Mouse (Mus musculus): ENCODE measurements around the gene Pde4a.

DNA sequence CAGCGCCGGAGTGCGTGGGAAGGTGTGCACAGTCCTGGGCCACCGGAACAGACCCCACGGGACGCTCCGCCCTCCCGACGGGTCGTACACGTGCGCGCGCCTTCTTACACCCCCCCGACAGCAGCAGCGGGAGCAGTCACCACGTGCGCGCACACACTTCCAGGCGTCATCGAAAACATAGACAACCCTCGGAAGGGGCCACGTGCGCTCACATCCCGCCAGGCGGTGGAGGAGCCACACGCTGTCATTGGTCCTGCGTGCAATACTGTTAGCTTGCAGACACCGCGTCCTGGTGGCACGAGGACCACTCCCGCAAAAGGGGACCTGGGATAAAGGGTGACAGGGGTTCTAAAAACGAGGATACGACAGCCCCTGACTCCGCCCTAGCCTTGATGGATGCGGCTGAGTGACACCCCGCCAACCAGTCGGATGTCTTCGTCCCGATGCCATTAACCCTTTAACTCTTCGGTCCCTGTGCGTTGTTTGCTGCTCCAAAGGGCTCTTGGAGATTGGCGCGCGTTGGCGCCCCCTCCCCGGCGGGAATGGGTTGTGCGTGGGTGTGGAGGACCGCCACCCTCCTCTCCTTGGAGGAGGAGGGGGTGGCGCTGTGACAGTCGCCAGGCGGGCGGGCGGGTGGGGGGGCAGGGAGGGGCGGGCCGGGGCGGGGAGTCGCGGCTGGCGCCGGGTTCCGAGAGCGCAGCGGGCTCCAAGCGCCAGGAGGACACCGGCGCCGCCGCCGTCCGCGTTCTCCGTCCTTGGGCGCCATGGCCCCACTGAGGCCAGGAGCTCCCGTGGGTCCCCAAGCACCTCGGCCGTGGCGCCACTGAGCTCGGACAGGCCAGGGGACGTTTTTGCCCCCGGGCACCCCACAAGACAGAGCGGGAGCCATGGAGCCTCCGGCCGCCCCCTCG lies at the start of gene Pde4a:
- TF ChIP-seq MAFK (IDR thresholded peaks at IDR 0.05; ENCODE audit: insufficient read depth, low read depth, low read length) (no peak), CHD2 (IDR thresholded peaks at IDR 0.05; ENCODE audit: low read depth, low read length) (no peak; the same call in 1 of the 2 replicates), ZNF384 (IDR thresholded peaks at IDR 0.05; ENCODE audit: low read depth, low read length) (no peak), ZC3H11A (IDR thresholded peaks at IDR 0.05; ENCODE audit: borderline replicate concordance, low read depth, low read length) (no peak)

Data from ES-E14 (cell line).